Mouse (Mus musculus) thymus, adult 2 months (tissue): ENCODE data around the gene Grin1.

Experiments
- CTCF ChIP-seq: fragments of 200-500 bp; IDR thresholded peaks from 2 replicates; pipeline ENCODE4 v1.5.1; 2012; ENCODE audit warnings: mild to moderate bottlenecking, control low read depth, low read length, moderate library complexity, borderline replicate concordance; ENCODE audit not compliant: control insufficient read depth, poor library complexity, insufficient read depth; ENCODE audit errors: extremely low read depth
- POLR2A ChIP-seq: fragments of 200-500 bp; IDR thresholded peaks from 2 replicates; pipeline ENCODE4 v1.6.1; 2012; ENCODE audit warnings: mild to moderate bottlenecking, low read length, control low read depth, moderate library complexity; ENCODE audit not compliant: control insufficient read depth, poor library complexity, insufficient read depth; ENCODE audit errors: extremely low read depth

DNA sequence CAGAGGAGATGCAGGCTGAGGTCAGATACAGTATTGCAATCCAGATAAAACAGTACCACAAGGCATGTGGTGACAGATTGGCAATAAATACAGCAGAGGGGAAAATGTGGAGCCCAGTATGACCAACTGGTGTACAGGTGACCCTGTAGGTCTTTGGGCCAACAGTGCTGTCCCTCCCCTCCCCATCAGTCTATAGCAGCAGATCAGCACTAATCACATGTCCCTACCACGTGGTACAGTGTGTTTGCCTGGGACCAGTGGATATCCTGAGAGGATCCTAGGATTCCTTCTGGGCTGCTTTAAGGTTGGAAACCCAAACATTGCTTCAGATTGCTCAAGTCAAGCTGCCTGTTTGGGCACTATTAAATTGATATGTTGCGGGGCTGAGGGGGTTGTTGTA lies 14.6 kb upstream of the Grin1 start:
- TF ChIP-seq CTCF (no peak), POLR2A (no peak)
